Mouse (Mus musculus): ENCODE results near the gene Mroh2a. TPM values are rescaled to one million over a fixed set of nuclear protein-coding genes. Genes with fewer than 3 reads are reported as not detected.

The Mroh2a gene
- polyA plus RNA-seq, 1 experiment, result 3.9 TPM

DNA sequence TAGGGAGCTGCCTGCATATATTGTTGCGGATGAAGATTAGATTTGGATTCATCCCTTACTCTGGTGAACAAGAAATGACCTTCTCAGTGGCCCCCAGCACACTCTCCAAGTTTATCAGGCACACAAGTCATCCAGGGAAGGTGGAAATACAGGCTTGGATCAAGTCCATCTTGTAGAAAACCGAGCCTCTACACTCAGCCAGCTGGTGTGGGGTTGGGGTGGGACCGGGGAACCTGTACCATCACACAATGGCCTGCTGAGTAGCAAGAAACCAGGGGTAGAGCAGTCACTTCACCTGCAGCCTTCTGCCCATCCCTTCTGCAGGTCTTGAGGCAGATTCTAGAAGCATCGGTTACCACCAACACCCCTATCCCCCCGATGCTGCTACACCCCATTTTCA is 7.9 kb downstream of the Mroh2a start:
- H3K27ac ChIP-seq (ENCODE audit: control insufficient read depth, insufficient read depth, low read depth, low read length, poor library complexity), result no peak overlapping the region

GRCm38 (mm10) chr1:88235046-88235893 is 8.5 kb downstream of the Mroh2a start:
- WGBS, result 60% methylated on average over 11 of the region's 11 CpGs
- TF ChIP-seq CTCF (IDR thresholded peaks at IDR 0.05; ENCODE audit: control insufficient read depth, insufficient read depth, low read length) (no peak), POLR2A (IDR thresholded peaks at IDR 0.05; ENCODE audit: borderline replicate concordance, control insufficient read depth, low read depth, low read length) (no peak)
- Histone ChIP-seq H3K4me3 (replicated peaks; ENCODE audit: control insufficient read depth, low read depth, low read length) (no peak overlapping the region), H3K4me1 (ENCODE audit: control insufficient read depth, insufficient read depth, low read length) (no peaks in the 10 kb centered on the region), H3K27ac (ENCODE audit: control insufficient read depth, insufficient read depth, low read depth, low read length, poor library complexity) (no peak overlapping the region)

More for the DNA sequence above, 7.9 kb downstream of the Mroh2a start:
- no peaks in the 10 kb centered on the region for H3K4me1 ChIP-seq (ENCODE audit: control insufficient read depth, insufficient read depth, low read length)
- H3K4me3 ChIP-seq (replicated peaks; ENCODE audit: control insufficient read depth, low read depth, low read length), result no peak overlapping the region
- TF ChIP-seq CTCF (IDR thresholded peaks at IDR 0.05; ENCODE audit: control insufficient read depth, insufficient read depth, low read length) (no peak), POLR2A (IDR thresholded peaks at IDR 0.05; ENCODE audit: borderline replicate concordance, control insufficient read depth, low read depth, low read length) (no peak)
- 40% methylated on average over 5 of the region's 5 CpGs for WGBS

DNA sequence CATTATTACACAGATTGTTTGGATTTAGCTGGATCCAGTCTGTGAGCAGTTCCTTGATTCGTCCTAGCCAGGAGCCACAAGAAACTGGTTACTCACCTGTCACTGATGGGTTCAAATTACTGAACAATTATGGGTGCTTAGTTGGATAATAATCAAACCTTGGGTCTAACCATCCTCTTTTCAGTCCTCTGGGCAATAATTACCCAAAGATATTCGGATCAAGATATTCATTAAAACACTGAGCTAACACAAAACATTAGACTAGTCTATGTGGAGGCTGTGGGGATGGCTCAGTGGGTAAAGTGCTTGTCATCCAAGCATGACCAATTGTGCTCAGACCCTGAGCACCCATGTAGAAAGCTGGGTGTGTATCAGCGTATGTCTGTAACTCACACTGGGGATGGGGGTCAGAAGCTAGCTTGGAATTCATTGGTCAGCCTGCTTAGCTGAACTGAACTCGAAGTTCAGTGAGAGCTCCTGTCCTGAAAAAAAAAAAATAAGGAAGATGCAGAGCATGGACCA is 9.2 kb downstream of the Mroh2a start:
- no peaks in the 10 kb centered on the region for H3K4me1 ChIP-seq (ENCODE audit: control insufficient read depth, insufficient read depth, low read length)
- whole genome bisulfite sequencing, result 52% methylated on average over 4 of the region's 4 CpGs
- H3K27ac ChIP-seq (ENCODE audit: control insufficient read depth, insufficient read depth, low read depth, low read length, poor library complexity), result no peak overlapping the region
- TF ChIP-seq CTCF (IDR thresholded peaks at IDR 0.05; ENCODE audit: control insufficient read depth, insufficient read depth, low read length) (no peak), POLR2A (IDR thresholded peaks at IDR 0.05; ENCODE audit: borderline replicate concordance, control insufficient read depth, low read depth, low read length) (no peak)
- no peak overlapping the region for H3K4me3 ChIP-seq (replicated peaks; ENCODE audit: control insufficient read depth, low read depth, low read length)

DNA sequence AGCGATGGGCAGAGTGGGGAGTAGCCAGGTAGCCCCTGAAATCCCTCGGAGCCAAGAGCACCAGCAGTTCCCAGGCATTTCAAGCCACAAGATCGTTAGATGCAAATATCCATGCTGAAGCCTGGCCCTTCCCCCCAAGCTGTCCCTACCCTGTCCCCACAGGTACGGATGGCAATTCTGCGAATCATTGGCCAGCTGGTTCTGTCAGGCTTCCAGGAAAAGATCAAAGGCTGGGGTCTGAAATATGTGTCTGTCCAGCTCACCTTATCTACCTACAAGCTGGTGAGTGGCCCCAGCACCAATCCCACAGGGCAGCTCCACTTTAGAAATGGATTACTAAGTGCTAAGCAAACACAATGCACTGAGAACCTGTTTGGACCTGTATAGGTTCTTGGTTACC is 10.5 kb downstream of the Mroh2a start:
- 72% methylated on average over 5 of the region's 5 CpGs for whole genome bisulfite sequencing

DNA sequence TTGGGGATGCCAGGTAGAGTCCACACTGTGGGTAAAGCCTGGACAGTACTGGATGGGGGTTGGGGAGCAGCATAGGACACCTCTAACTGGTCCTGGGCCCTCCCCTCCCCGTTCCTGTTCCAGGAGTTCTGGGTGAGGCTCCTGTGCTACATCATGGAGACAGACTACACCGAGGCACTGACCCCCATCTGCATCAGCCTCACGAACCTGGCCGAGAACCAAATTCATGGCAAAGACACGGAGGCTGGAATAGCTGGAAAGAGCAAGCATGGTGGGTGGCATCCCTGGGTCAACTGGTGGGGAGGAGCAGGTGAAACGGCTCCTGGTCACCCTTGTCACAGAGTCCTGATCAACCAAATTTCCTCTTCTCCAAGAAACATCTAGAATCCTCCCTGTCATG is 12.0 kb downstream of the Mroh2a start:
- WGBS, result 68% methylated on average over 6 of the region's 6 CpGs
- no peaks in the 10 kb centered on the region for H3K4me1 ChIP-seq (ENCODE audit: control insufficient read depth, insufficient read depth, low read length)
- H3K4me3 ChIP-seq (replicated peaks; ENCODE audit: control insufficient read depth, low read depth, low read length), result no peak overlapping the region

More for the DNA sequence above, 10.5 kb downstream of the Mroh2a start:
- TF ChIP-seq CTCF (IDR thresholded peaks at IDR 0.05; ENCODE audit: control insufficient read depth, insufficient read depth, low read length) (no peak), POLR2A (IDR thresholded peaks at IDR 0.05; ENCODE audit: borderline replicate concordance, control insufficient read depth, low read depth, low read length) (no peak)
- Histone ChIP-seq H3K4me1 (ENCODE audit: control insufficient read depth, insufficient read depth, low read length) (no peaks in the 10 kb centered on the region), H3K4me3 (replicated peaks; ENCODE audit: control insufficient read depth, low read depth, low read length) (no peak overlapping the region), H3K27ac (ENCODE audit: control insufficient read depth, insufficient read depth, low read depth, low read length, poor library complexity) (no peak overlapping the region)

DNA sequence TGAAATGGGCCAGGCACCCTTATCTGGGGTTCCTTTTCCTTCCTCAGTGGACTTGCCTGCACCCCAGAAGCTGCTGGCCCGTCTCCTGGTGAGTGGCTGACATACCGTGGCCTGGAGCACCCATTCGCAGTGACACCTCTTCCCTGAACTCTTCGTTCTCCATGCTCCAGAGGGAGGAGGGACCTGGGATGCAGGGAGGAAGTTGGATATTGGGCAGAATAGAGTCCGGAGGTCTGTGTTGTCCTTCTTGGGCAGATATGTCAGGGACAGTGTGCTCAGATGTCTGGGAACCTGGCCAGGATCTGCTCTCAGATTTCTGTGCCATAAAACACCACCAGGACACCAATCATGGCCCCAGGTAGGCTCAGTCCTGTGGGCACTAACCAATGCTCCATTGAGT is 13.3 kb downstream of the Mroh2a start:
- Histone ChIP-seq H3K4me3 (replicated peaks; ENCODE audit: control insufficient read depth, low read depth, low read length) (no peak overlapping the region), H3K4me1 (ENCODE audit: control insufficient read depth, insufficient read depth, low read length) (no peaks in the 10 kb centered on the region)

More for the DNA sequence above, 12.0 kb downstream of the Mroh2a start:
- TF ChIP-seq POLR2A (IDR thresholded peaks at IDR 0.05; ENCODE audit: borderline replicate concordance, control insufficient read depth, low read depth, low read length), result no peak
- TF ChIP-seq CTCF (IDR thresholded peaks at IDR 0.05; ENCODE audit: control insufficient read depth, insufficient read depth, low read length), result no peak
- H3K27ac ChIP-seq (ENCODE audit: control insufficient read depth, insufficient read depth, low read depth, low read length, poor library complexity), result no peak overlapping the region

GRCm38 (mm10) chr1:88240579-88240978 is 13.8 kb downstream of the Mroh2a start:
- no peak overlapping the region for H3K27ac ChIP-seq (ENCODE audit: control insufficient read depth, insufficient read depth, low read depth, low read length, poor library complexity)
- no peak overlapping the region for H3K4me3 ChIP-seq (replicated peaks; ENCODE audit: control insufficient read depth, low read depth, low read length)
- WGBS, result 61% methylated on average over 4 of the region's 4 CpGs
- no peak for TF ChIP-seq POLR2A (IDR thresholded peaks at IDR 0.05; ENCODE audit: borderline replicate concordance, control insufficient read depth, low read depth, low read length)
- no peak for TF ChIP-seq CTCF (IDR thresholded peaks at IDR 0.05; ENCODE audit: control insufficient read depth, insufficient read depth, low read length)
- H3K4me1 ChIP-seq (ENCODE audit: control insufficient read depth, insufficient read depth, low read length), result no peaks in the 10 kb centered on the region

More for the DNA sequence above, 13.3 kb downstream of the Mroh2a start:
- TF ChIP-seq POLR2A (IDR thresholded peaks at IDR 0.05; ENCODE audit: borderline replicate concordance, control insufficient read depth, low read depth, low read length), result no peak
- no peak for TF ChIP-seq CTCF (IDR thresholded peaks at IDR 0.05; ENCODE audit: control insufficient read depth, insufficient read depth, low read length)
- 67% methylated on average over 5 of the region's 5 CpGs for WGBS
- H3K27ac ChIP-seq (ENCODE audit: control insufficient read depth, insufficient read depth, low read depth, low read length, poor library complexity), result no peak overlapping the region

GRCm38 (mm10) chr1:88243861-88244260 is 17.1 kb downstream of the Mroh2a start:
- Histone ChIP-seq H3K4me3 (replicated peaks; ENCODE audit: control insufficient read depth, low read depth, low read length) (no peak overlapping the region), H3K27ac (ENCODE audit: control insufficient read depth, insufficient read depth, low read depth, low read length, poor library complexity) (no peak overlapping the region), H3K4me1 (ENCODE audit: control insufficient read depth, insufficient read depth, low read length) (0 out of 2 replicates have a peak, but pooled peaks cover 1% of the 10 kb centered on the region)
- WGBS, result 62% methylated on average over 5 of the region's 5 CpGs
- TF ChIP-seq POLR2A (IDR thresholded peaks at IDR 0.05; ENCODE audit: borderline replicate concordance, control insufficient read depth, low read depth, low read length) (no peak), CTCF (IDR thresholded peaks at IDR 0.05; ENCODE audit: control insufficient read depth, insufficient read depth, low read length) (no peak)
